Mouse (Mus musculus): ENCODE data around the gene Pear1.

Pear1 gene

GRCm38 (mm10) chr3:87733098-87733497 is 91.0 kb downstream of the Pear1 start:
- no peak for DNase-seq (ENCODE audit: low read depth, low spot score)

GRCm38 (mm10) chr3:87728696-87729095 is 95.4 kb downstream of the Pear1 start:
- DNase-seq (ENCODE audit: low read depth, low spot score), result no peak

DNA sequence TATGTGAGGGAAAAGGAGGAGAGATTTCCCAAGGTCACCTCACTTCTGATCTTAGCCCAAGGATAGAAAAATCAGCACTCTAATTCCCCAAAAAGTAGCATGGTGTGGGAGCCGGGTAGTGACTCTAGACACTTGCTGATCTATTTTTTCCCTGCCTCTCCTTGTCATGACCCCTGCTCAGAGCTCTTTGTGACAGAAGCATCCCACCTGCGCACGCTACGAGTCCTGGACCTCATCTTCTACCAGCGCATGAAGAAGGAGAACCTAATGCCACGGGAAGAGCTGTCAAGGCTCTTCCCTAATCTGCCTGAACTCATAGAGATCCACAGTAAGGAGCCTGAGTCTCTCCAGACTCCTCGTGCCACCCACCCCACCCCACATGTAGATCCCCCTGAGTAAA is 97.9 kb downstream of the Pear1 start:
- DNase-seq (ENCODE audit: low read depth, low spot score), result no peak

DNA sequence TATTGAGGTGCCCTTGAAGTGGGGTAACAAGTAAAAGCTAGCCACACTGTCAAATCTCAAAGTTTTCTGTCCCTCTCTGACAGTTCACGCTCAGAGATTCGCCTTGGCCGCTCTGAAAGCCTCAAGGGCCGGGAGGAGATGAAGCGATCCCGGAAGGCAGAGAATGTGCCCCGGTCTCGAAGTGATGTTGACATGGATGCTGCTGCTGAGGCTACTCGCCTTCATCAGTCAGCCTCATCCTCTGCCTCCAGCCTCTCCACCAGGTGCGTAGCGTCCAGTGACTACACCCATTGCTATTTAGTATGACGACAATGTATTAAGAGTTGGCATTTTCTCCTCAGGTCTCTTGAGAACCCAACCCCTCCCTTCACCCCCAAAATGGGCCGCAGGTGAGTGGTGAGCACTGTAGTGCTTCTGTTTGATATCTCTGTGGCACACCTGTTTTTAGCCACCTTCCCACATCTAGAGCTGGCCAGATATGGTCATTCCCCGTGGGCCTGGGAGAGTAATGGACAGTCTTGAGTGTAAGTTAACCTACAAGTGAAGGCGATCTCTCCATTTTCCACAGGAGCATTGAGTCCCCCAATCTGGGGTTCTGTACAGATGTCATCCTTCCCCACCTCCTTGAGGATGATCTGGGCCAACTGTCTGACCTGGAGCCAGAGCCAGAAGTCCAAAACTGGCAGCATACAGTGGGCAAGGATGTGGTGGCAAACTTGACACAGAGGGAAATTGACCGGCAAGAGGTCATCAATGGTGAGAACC is 98.5 kb downstream of the Pear1 start:
- no peak for DNase-seq (ENCODE audit: low read depth, low spot score)

DNA sequence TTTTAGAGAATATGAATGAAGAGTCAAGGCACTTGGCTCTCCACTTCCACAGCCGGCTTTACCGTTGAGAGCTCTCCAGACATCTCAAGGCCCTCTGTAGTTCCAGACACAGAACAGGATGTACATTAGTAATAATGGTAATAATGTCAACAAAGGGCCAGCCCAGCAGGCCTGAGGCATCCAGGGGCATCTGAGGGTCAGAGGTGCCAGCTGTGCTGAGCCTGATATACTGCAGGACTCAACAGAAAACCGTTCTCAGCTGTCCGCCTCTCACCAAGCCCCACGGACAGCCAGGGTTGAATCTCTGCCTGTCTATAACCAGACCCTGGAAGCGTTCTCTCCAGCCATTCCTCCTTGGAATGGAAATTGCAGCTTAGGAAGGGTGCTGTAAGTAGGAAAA is 99.5 kb downstream of the Pear1 start:
- no peak for DNase-seq (ENCODE audit: low read depth, low spot score)

GRCm38 (mm10) chr3:87718525-87718924 is 105.6 kb downstream of the Pear1 start:
- DNase-seq (ENCODE audit: low read depth, low spot score), result no peak

Measured in WW6 (cell line).